8 mouse cellular contexts compared by ENCODE assay signal in genomic region chr3:27182733-27183600, GRCm38 (mm10). TPM values are rescaled to one million over a fixed set of nuclear protein-coding genes. Genes with fewer than 3 reads are reported as not detected.
A peak's percentile ranks its signal among the peaks of the same experiment; 100 is the strongest.
DNase-seq lines count a peak whose midpoint lies in the region; ATAC-seq and TF ChIP-seq lines count a peak whose summit lies in the region.

Gene Nceh1 (plus strand): TSS chr3:27182965.

- peak; percentile 99 for TF ChIP-seq CTCF in lung, postnatal 0 days (IDR thresholded peaks at IDR 0.05)

- H3K9me3 ChIP-seq in hindbrain, embryonic 10.5 days, result no peaks in the 10 kb centered on the region
- H3K9me3 ChIP-seq in lung, postnatal 0 days (ENCODE audit: low read length), result no peaks in the 10 kb centered on the region

- peak; percentile 91 for DNase-seq in MEL-GATA-1-ER (ENCODE audit: extremely low read depth, low read depth)
- DNase-seq in cerebellum, adult 8-10 months, result peak; percentile 96
- peak; percentile 96 for DNase-seq in hindbrain, embryonic 10.5 days (ENCODE audit: low spot score)
- DNase-seq in layer of hippocampus, adult 9-11 months, result peak; percentile 97
- peak; percentile 97 for DNase-seq in lung, postnatal 0 days (ENCODE audit: low spot score)
- peak; percentile 87 for DNase-seq in ovary, postnatal 14 days (ENCODE audit: low spot score)
- peak; percentile 97 for DNase-seq in thymus, postnatal 14 days

- peak within 1 kb of the TSS; percentile 89 for H3K4me2 ChIP-seq in lung, postnatal 0 days (replicated peaks; ENCODE audit: low read depth, low read length)

- H3K27ac ChIP-seq in hindbrain, embryonic 10.5 days, result peak within 1 kb of the TSS; percentile 83
- no peak within 1 kb of the TSS for H3K27ac ChIP-seq in lung, postnatal 0 days (ENCODE audit: low read length)

- H3K36me3 ChIP-seq in hindbrain, embryonic 10.5 days, result no peaks in the 10 kb centered on the region
- no peaks in the 10 kb centered on the region for H3K36me3 ChIP-seq in lung, postnatal 0 days (ENCODE audit: insufficient read depth, low read length)

- H3K4me1 ChIP-seq in hindbrain, embryonic 10.5 days (replicated peaks), result peaks cover 12% of the 10 kb centered on the region
- no peaks in the 10 kb centered on the region for H3K4me1 ChIP-seq in lung, postnatal 0 days (ENCODE audit: insufficient read depth, low read depth, low read length)

- WGBS in hindbrain, embryonic 10.5 days, result 1% methylated on average over 54 of the region's 54 CpGs
- under 1% methylated on average over 54 of the region's 54 CpGs for WGBS in lung, postnatal 0 days

- ATAC-seq in frontal cortex, adult (ENCODE audit: low TSS enrichment), result peak; percentile 95
- peak; percentile 99 for ATAC-seq in lung, postnatal 0 days

- H3K27me3 ChIP-seq in hindbrain, embryonic 10.5 days (ENCODE audit: insufficient read depth, poor library complexity, severe bottlenecking), result 0 out of 2 replicates have a peak, but pooled peaks cover 8% of the 10 kb centered on the region
- no peaks in the 10 kb centered on the region for H3K27me3 ChIP-seq in lung, postnatal 0 days (replicated peaks; ENCODE audit: insufficient read depth, low read length)

- peak within 1 kb of the TSS; percentile 77 for H3K4me3 ChIP-seq in hindbrain, embryonic 10.5 days
- H3K4me3 ChIP-seq in lung, postnatal 0 days (ENCODE audit: low read depth, low read length), result peak within 1 kb of the TSS; percentile 55

- no peak for TF ChIP-seq EP300 in lung, postnatal 0 days (IDR thresholded peaks at IDR 0.05)

- H3K9ac ChIP-seq in lung, postnatal 0 days (replicated peaks; ENCODE audit: low read depth), result peak within 1 kb of the TSS; percentile 35

RNA-seq across cellular contexts. Expression of gene Nceh1, which starts in this region (rescaled TPM):
- 3.3 and 4.3 TPM in 2 replicates for polyA plus RNA-seq in hindbrain, embryonic 10.5 days (2016; fragmentation: Nextera tagmentation; extraction: Ambion mirVana)
- 52.2 and 55.6 TPM in 2 replicates for polyA plus RNA-seq in lung, postnatal 0 days (2015; fragmentation: Nextera tagmentation; extraction: Ambion mirVana)

Comparison
In these comparisons a context has a peak if more than half of its experiments do, and no peak if none do; other contexts are left out.
1. RNA of gene Nceh1 (polyA plus RNA-seq): 52.2 to 55.6 TPM in lung, postnatal 0 days; 3.3 to 4.3 TPM in hindbrain, embryonic 10.5 days; every median in the first group is over 10 times any median in the second.
2. Peak in every context shown above with its lines, with median percentiles within 50 percentile points of each other: DNase-seq.